Mouse (Mus musculus) stomach, embryonic 14.5 days (tissue): ENCODE measurements at regions not wholly inside any gene's neighbourhood (a gene's known extent, or its start where the extent isn't known, plus 50 kb on each side); places are given as distances from the start of the nearest gene placed in this dataset.
"Not testable (repeated sequence)": the region's sequence is repeated elsewhere in the genome, so short reads cannot be mapped to it uniquely, and the experiment has no call there.

Experiments
- ATAC-seq: fragments of 200-750 bp; cut with Nextera tagmentation; 2 replicates; pipeline ENCODE4 v1.8.0; 2017; ENCODE audit warnings: low read depth, moderate TSS enrichment; ENCODE audit not compliant: insufficient number of reproducible peaks, insufficient read depth, low FRiP score
- H3K27ac ChIP-seq: fragments of 300-500 bp; sonication (generic); 2 replicates; pipeline ENCODE4 v1.5.1; 2014; ENCODE audit warnings: mild to moderate bottlenecking, low read length, moderate library complexity, mixed read lengths
- H3K27me3 ChIP-seq: fragments of 300-500 bp; sonication (generic); 2 replicates; pipeline ENCODE4 v1.6.1; 2014; ENCODE audit warnings: low read length, control low read depth, mixed read lengths; ENCODE audit not compliant: control insufficient read depth, insufficient read depth
- H3K36me3 ChIP-seq: fragments of 300-500 bp; sonication (generic); 2 replicates; pipeline ENCODE4 v1.6.1; 2014; ENCODE audit warnings: mild to moderate bottlenecking, control low read depth, low read length, moderate library complexity, mixed read lengths; ENCODE audit not compliant: control insufficient read depth, insufficient read depth
- H3K4me1 ChIP-seq: fragments of 300-500 bp; sonication (generic); 2 replicates; pipeline ENCODE4 v1.6.1; 2014; ENCODE audit warnings: low read length, control low read depth, mixed read lengths; ENCODE audit not compliant: control insufficient read depth, insufficient read depth
- H3K4me2 ChIP-seq: fragments of 300-500 bp; sonication (generic); replicated peaks from 2 replicates; pipeline ENCODE4 v1.6.1; 2014; ENCODE audit warnings: low read depth, low read length, control low read depth
- H3K4me3 ChIP-seq: fragments of 300-500 bp; sonication (generic); 2 replicates; pipeline ENCODE4 v1.5.1; 2014; ENCODE audit warnings: low read depth, low read length, control low read depth
- H3K9ac ChIP-seq: fragments of 300-500 bp; sonication (generic); replicated peaks from 2 replicates; pipeline ENCODE4 v1.6.1; 2014; ENCODE audit warnings: low read depth, mild to moderate bottlenecking, control low read depth, low read length, moderate library complexity, mixed read lengths
- H3K9me3 ChIP-seq: fragments of 300-500 bp; sonication (generic); 2 replicates; pipeline ENCODE4 v1.6.1; 2016; ENCODE audit warnings: low read depth, low read length, control low read depth; ENCODE audit not compliant: control insufficient read depth
- WGBS: fragments of 180-500 bp; shearing (Covaris S2); extraction: QIAGEN DNeasy Blood & Tissue Kit; methylation state at CpG from one replicate; pipeline ENCODE4 v1.1.7; 2014; 5-methylcytosine and 5-hydroxymethylcytosine counted together

DNA sequence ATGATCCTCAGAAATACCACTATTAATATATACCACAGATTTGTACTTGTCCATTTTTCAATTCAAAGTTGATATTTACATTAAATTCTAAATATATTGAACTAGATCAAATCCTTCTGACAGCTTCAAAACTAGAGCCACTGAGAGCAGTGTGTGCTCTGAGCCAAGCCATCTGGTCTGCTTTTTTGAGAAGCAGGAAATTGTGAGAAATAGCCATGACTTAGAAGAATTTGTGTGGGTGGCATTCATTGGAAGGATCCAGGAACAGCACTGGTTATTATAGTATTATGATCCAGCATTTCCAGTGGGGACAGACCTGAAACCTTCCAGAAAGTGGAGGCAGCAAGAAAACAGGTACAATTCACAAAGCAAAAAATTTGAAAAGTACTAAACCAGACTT is 398.7 kb upstream of the Zfp960 start:
- Histone ChIP-seq H3K4me2 (no peak overlapping the region), H3K27ac (no peak overlapping the region), H3K4me1 (no peaks in the 10 kb centered on the region; the same call in 1 of the 2 replicates), H3K27me3 (no peaks in the 10 kb centered on the region), H3K9me3 (no peaks in the 10 kb centered on the region), H3K36me3 (no peaks in the 10 kb centered on the region), H3K4me3 (no peak overlapping the region), H3K9ac (no peak overlapping the region)
- no peak for ATAC-seq

DNA sequence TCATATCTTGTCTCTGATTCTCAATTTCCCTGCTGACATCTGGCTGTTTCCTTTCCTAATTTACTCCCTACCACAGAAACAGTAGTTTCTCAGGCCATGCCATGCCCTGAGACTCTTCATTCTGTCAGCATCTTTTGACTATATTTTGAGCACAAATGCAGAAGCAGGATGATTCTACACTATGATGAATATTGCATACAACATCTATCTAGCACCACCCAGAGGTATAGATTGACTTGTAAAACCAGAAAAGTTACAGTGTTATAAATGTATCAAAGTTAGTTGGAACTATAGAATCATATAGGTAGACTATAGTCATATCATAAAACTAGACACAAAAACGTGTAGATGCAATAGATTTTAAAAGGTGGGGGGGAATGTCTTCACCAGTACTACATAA is 396.3 kb upstream of the Zfp960 start:
- H3K4me3 ChIP-seq = no peak overlapping the region
- no peak overlapping the region for H3K9ac ChIP-seq
- no peaks in the 10 kb centered on the region for H3K36me3 ChIP-seq
- H3K4me2 ChIP-seq = no peak overlapping the region
- H3K27ac ChIP-seq = no peak overlapping the region
- H3K9me3 ChIP-seq = no peaks in the 10 kb centered on the region
- ATAC-seq = no peak
- no peaks in the 10 kb centered on the region for H3K27me3 ChIP-seq
- H3K4me1 ChIP-seq = no peaks in the 10 kb centered on the region; the same call in 1 of the 2 replicates
- WGBS = 77% methylated on average over 1 of the region's 1 CpGs

DNA sequence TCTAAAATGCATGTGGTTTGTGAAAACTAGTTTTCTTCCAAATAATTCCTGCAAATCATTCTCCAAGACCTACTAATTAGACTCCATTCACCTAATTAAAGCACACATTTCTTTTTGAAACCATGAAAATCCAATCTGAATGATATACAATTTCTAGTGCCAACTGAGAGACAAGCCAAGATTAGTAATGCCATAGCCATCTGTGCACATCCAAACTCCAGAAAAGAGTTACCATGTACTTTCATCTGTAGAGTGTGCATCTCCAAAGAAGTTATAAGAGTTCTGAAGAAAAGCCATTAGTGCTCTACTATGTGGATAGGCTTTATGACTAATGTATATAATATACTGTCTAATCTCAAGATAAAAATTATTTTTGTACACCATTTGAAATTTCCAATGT is 359.7 kb upstream of the Zfp960 start:
- no peaks in the 10 kb centered on the region for H3K4me1 ChIP-seq
- no peaks in the 10 kb centered on the region for H3K9me3 ChIP-seq
- no peak for ATAC-seq
- H3K4me2 ChIP-seq = no peak overlapping the region
- no peak overlapping the region for H3K27ac ChIP-seq
- no peak overlapping the region for H3K4me3 ChIP-seq
- no peaks in the 10 kb centered on the region for H3K27me3 ChIP-seq
- H3K36me3 ChIP-seq = no peaks in the 10 kb centered on the region
- H3K9ac ChIP-seq = no peak overlapping the region

DNA sequence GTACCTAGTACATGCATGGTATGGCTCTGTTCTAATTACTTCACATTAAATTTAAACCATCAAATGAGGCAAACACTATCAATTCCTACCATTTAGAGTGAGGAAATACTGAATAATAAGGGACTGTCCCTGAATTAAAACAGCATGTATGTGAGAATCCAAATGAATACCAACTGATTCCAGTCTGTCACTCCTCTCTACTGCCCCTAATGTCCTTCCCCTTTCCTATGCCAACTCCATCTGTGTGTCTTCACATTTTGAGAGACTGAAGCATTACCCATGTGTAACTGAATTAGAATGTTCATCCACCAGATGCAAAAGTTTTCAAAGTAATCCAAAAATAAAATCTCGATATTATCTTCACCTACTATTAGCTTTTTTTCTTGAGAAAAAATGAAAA is 358.0 kb upstream of the Zfp960 start:
- Histone ChIP-seq H3K4me3 (no peak overlapping the region), H3K27me3 (no peaks in the 10 kb centered on the region), H3K9me3 (no peaks in the 10 kb centered on the region), H3K4me2 (no peak overlapping the region), H3K4me1 (no peaks in the 10 kb centered on the region), H3K9ac (no peak overlapping the region), H3K36me3 (no peaks in the 10 kb centered on the region), H3K27ac (no peak overlapping the region)
- no peak for ATAC-seq
- WGBS = 85% methylated on average over 1 of the region's 1 CpGs

DNA sequence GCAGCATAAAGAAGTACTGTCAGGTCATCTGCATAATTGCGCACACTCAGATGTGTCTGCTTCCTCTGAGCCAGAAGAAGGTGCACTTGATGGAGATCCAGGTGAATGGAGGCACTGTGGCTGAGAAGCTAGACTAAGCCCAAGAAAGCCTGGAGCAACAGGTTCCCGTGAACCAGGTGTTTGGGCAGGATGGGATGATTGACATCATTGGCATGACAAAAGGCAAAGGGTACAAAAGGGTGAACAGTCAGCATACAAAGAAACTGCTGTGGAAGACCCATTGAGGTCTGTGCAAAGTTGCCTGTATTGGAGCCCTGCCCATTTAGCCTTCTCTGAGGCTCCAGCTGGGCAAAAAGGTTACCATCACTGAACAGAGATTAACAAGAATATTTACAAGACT is 337.0 kb upstream of the Zfp960 start:
- Histone ChIP-seq H3K9ac (no peak overlapping the region), H3K27me3 (no peaks in the 10 kb centered on the region), H3K36me3 (no peaks in the 10 kb centered on the region), H3K27ac (no peak overlapping the region), H3K4me2 (no peak overlapping the region), H3K4me1 (no peaks in the 10 kb centered on the region), H3K4me3 (no peak overlapping the region), H3K9me3 (no peaks in the 10 kb centered on the region)
- 87% methylated on average over 2 of the region's 2 CpGs for WGBS
- ATAC-seq = no peak

DNA sequence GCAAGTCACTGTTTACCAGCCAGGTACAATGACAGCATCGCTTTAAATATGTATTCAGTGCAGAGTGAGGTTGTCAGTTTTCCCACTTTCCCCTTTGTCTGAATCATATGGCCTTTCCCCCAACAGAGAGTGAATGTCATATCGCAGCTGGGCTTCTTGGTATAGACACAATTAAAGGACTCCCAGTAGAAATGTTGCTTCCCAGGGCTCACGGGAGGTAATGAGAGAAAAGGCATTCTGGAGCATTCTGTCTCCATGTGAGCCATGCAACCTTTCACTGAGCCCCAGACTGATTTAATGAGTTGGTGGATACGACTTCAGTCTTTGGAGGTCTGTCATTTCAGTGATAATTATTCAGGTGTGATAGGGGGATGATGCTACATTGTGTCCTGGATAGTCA is 310.8 kb upstream of the Zfp960 start:
- no peaks in the 10 kb centered on the region for H3K36me3 ChIP-seq
- 81% methylated on average over 4 of the region's 4 CpGs for WGBS
- no peak overlapping the region for H3K4me3 ChIP-seq
- H3K9me3 ChIP-seq = no peaks in the 10 kb centered on the region
- no peak overlapping the region for H3K9ac ChIP-seq
- no peak for ATAC-seq
- no peak overlapping the region for H3K4me2 ChIP-seq
- H3K27me3 ChIP-seq = no peaks in the 10 kb centered on the region
- H3K27ac ChIP-seq = no peak overlapping the region
- H3K4me1 ChIP-seq = no peaks in the 10 kb centered on the region

DNA sequence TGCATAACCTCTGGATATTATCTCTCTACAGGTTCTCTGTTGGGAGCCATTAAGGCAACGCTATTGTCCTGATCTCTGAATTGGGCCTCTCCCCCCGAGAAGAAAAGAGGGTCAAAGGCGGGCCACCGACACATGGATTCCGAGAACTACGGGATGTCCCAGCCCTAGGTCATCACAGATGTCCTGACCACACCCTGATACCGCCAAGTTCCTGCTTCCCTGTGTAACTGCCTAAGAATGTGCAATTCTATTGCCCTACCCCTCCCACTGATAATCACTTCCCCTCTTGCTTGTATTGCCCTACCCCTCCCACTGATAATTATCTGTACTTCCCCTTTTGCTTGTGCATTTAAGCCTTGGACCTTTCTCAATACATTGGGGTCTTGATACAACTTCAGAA is 293.3 kb upstream of the Zfp960 start:
- H3K36me3 ChIP-seq, H3K4me1 ChIP-seq, H3K9ac ChIP-seq, H3K4me2 ChIP-seq, H3K27me3 ChIP-seq, ATAC-seq, H3K4me3 ChIP-seq, H3K9me3 ChIP-seq, H3K27ac ChIP-seq: not testable (repeated sequence)
- WGBS = 85% methylated on average over 7 of the region's 7 CpGs

DNA sequence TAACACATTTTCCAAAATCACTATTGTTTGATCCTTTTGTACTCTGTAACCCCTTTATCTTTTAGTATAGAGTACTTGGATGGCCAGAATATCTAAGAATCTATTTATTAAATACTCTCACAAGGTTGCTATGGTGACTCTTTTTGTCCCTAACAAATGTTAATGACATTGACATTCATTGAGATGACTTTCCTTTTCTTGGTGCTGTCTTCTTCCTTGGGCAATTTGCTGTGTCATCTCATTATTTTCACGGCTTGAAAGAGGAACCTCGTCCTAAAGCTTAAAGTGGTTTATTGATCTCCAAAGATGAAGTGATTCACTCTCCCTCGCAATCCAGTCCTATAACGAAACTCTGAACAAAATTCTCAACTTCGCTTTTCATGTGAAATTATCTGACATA is 265.6 kb upstream of the Zfp960 start:
- Histone ChIP-seq H3K4me1 (no peaks in the 10 kb centered on the region), H3K9me3 (no peaks in the 10 kb centered on the region), H3K4me3 (no peak overlapping the region), H3K4me2 (no peak overlapping the region), H3K9ac (no peak overlapping the region), H3K27me3 (no peaks in the 10 kb centered on the region), H3K27ac (no peak overlapping the region), H3K36me3 (no peaks in the 10 kb centered on the region)
- WGBS = 91% methylated on average over 5 of the region's 5 CpGs
- no peak for ATAC-seq

DNA sequence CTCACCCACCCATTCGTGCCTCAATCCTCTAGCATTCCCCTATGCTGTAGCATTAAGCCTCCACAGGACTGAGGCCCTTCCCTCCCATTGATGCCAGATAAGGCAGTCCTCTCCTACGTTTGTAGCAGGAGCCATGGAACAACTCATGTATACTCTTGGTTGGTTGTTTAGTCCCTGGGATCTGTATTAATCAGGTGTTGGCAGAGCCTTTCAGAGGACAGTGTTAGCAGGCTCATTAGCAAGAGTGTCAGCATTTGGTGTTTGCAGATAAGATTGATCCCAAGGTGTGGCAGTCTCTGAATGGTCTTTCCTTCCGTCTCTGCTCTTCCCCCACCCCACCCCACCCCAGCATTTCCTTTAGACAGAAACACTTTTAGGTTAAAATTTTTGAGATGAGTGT is 258.9 kb upstream of the Zfp960 start:
- 28% methylated on average over 3 of the region's 3 CpGs for WGBS
- Histone ChIP-seq H3K27ac (no peak overlapping the region), H3K4me2 (no peak overlapping the region), H3K9ac (no peak overlapping the region), H3K36me3 (no peaks in the 10 kb centered on the region), H3K4me3 (no peak overlapping the region), H3K27me3 (no peaks in the 10 kb centered on the region), H3K4me1 (no peaks in the 10 kb centered on the region), H3K9me3 (no peaks in the 10 kb centered on the region)
- peak; percentile 61; the same call in 1 of the 2 replicates for ATAC-seq
